Mouse (Mus musculus): ENCODE results near the gene Fhl2.

- TF ChIP-seq CTCF (IDR thresholded peaks at IDR 0.05; ENCODE audit: borderline replicate concordance, control insufficient read depth, extremely low read depth, insufficient read depth, low read length, poor library complexity) (no peak), POLR2A (IDR thresholded peaks at IDR 0.05; ENCODE audit: control insufficient read depth, extremely low read depth, insufficient read depth, low read length, poor library complexity) (no peak)
Measured at GRCm38 (mm10) chr1:43191078-43191477, 5.7 kb downstream of the Fhl2 start.

All from thymus, adult 2 months (tissue).